Mouse (Mus musculus): Measurements from ENCODE around the gene Asb18. TPM values are rescaled to one million over a fixed set of nuclear protein-coding genes. Genes with fewer than 3 reads are reported as not detected.

The Asb18 gene
- polyA plus RNA-seq (2017; shearing (Covaris generic)), result not detected

GRCm38 (mm10) chr1:90014446-90014845, at the start of gene Asb18:
Gene Asb18, minus strand, starts transcription at chr1:90014666.

GRCm38 (mm10) chr1:89931120-89931519, 83.3 kb downstream of the Asb18 start, which contains the start of gene Gbx2:
Gene Gbx2, minus strand, starts transcription at chr1:89931179.

Other genes starting within 250 kb of the Asb18 start
- gene Gbx2, start 83.5 kb downstream of the Asb18 start, polyA plus RNA-seq (2017; shearing (Covaris generic)), result not detected
- gene Iqca, start 138.7 kb upstream of the Asb18 start, polyA plus RNA-seq (2017; shearing (Covaris generic)), result not detected
- gene Ackr3, start 189.3 kb upstream of the Asb18 start, polyA plus RNA-seq (2017; shearing (Covaris generic)), result 0.77 TPM